Mouse (Mus musculus) 3T3-L1 (cell line): ENCODE measurements at regions not wholly inside any gene's neighbourhood (a gene's known extent, or its start where the extent isn't known, plus 50 kb on each side); places are given as distances from the start of the nearest gene placed in this dataset.

Experiments used
- DNase-seq: peaks from one replicate; pipeline ENCODE4 v3.0.0-alpha.2; 2015; ENCODE audit warnings: low read depth, low spot score

DNA sequence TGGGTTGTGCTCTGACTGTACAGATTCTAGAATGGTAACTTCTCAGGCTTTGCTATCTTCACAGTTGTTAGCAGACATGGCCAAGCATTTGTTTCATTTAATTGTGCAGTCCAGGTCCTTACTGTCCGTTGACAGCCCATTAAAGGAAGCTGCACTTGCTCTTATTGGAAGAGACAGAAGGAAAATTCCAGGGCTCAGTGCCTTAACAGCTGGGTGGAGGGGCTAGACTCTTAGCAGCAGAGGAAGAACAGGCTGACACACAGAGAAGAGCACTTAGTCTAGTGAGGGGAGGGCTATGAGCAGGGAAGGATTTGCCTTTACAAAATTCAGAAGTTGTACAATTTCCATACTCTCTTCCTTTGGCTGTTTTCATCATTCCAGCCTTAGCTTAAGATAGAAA lies 161.5 kb upstream of the Ghitm start:
- no peak for DNase-seq

DNA sequence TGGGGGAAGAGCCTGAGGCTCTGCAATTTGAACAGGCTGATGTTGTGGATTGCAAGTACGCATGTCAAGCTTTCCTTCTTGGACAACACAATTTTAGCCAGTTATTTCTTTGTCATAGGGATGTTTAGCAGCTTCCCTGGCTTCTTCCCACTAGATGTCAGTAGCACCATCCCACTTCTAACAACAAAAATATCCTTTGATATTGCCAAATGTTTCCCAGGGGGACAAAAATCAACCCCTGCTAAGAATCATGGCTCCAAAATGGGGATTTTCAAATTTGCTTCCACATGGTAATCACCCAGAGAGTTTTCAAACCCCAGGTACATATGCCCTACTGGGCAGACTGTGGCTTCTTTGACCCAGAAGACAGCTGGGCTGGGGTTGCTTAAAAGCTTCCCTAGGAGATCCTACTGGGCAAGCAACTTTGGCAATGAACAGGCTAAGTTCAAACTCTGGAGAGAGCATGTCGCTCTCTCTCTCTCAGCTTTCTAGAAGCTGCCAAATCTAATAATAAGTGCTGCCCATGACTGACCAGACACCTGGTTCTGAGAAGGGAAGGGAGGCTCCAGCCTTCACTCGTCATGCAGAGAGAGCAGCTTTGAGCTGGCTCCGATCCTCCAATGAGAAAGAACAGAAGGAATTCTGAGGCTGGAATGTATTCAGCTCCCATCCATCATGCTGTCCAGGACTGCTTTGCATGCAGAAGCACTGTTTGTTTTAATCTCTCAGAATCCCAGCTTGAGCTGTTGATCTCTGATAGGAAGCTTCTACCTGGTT lies 157.2 kb upstream of the Ghitm start:
- DNase-seq: no peak

DNA sequence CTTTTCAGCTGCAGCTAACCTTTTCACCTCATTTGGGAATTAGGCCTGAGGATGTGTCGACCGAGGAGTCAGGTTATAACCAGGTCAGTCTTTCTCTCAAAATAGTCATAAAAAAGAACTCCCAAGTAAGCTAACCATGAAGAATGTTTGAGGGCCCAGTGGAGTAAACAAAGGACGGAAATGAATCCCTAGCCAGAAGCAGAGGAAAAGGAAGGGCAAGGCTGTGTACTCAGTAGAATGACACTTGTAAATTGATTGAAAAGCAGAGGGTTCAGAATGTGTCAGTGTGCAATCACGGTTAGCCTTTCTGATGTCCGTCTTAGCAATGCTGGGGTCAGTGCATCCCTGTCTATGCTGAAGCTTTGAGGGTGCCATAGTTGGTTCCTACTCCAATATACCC lies 149.3 kb upstream of the Ghitm start:
- DNase-seq: no peak

DNA sequence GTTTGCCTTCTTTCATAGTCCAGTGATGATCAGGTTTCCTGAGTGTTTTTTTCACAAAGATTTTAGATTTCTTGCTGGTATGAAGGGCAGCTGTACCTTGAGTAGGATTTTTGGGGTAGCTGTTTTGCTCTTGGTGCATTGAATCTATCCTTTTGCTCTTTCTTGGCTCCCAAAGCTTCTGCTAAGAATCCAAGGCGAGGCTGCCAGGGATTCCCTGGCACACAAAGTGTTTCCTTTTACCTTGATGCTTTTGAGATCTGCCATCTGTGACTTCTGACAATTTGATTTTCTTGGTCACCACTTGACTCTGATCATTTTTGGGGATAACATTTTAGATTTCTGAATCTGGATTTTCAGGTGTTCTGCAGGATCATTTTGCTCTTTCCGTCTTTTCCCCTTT lies 144.3 kb upstream of the Ghitm start:
- DNase-seq: no peak

DNA sequence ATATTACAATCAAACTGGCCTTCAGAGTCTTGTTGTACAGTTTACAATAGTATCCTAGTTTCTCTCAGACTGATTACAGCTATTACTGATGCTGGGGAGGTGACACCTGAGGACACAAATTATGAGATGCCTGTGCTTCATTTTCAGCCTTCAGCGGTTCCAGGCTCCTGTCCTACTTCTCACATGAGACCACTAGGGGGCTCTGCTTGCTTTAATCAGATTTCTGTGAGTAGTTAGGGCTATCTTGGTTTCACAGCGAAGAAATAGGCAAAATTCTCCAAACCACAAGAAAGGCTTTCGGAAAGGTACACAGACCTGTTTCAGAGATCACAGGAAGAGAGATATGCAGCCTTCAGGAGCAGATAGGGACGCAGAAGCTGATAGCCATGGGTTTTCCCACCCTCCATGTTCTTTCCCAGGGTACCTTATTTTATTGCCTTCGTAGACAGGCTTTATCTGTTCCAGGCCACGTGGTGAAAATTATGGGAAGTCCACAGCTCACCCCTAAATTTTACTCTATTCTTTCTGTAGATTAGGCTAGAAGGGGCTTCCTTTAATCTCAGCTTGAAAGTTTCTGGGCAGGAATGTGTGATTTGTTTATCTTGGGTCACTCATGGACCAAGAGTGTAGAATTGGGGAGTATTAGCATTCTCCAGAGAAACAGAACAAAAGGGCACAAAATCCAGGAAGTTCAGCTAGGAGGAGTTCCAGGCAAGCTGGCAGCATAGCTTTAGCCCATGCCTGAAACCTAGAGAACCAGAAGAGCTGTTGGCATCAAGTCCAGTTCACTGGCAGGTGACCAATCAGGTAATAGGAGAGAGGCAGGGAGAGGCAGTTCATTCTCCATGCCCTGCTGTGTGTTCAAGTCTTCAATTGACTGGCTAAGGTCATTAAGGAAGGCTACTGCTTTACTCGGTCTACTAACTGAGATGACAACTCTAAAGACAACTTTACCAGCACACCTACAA lies 141.9 kb upstream of the Ghitm start:
- DNase-seq: peak; percentile 34

DNA sequence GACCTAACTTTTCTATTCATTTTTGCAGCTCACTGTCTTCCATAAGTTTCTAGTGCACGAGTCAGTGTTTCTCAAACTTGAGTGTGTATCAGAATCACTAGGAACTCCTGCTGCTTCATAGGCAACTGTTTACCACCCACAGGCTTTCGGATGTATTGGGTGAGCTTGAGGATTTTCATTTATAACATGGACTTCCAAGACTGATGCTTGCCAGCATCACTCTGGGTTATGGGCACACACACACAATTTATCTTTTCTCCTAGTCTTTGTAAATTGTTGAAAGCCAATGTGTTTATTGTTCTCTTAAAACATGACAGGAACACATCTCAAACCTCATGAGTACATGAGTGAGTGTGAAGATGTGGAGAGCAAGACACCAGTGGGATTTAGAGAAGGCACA lies 137.0 kb upstream of the Ghitm start:
- DNase-seq: no peak

DNA sequence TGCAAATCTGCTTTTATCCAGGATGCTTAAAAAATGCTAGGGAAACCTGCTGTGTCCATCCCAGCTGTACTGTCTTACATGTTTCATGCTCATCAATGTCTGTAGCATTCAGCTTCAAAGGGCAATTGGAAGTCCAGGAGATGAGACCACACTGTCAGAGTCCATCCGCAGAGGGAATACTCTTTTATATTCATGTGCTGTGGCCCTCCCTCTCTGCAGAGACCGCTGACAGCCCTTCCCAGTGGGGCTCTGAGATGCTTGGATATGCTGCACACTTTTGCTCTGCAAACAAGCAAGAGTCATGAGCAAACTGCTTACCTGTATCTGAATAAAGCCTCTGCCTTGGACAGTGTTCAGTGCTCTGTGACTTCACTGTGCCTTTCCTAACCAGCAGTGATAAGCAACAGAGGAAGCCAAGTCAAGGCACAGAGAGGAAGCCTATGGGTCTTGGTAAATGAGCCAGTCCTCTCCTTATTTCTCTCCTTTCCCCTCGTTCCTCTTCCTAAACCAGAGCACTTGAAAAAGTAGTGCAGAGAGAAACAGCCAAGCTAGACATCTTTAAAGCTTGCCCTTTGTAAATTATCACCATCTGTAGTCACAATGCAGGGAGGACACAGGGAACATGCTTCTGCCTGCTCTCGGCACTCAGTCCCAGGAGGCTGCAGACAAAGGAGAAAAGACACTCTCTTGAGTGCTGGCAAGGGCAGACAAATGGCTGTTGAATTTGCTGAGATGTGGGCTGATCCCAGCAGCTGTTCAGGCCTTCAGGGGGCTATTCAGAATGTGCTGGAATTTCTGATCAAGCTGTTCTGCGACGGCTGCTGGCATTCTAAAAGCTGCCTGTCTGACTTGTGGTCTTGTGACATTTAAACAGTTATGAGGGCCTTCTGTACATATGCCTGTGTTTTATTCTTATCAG lies 136.2 kb upstream of the Ghitm start:
- DNase-seq: no peak

DNA sequence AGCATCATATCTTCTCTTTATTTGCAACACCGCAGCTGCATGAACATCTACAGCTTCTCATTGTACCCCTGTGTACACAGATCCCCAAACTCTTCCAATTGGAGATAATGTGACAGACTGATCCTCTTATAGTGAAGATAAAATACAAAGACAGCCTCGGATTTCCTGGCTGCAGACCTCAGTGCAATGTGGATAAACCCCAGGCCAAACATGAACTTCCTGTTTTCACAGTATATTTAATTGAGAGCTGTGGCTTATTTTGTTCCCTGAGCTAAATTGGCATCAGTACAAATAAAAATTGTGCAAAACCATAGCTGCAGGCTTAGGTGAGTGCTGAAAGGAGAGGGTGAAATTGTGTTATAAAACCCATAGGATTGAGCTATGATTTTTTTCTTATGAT lies 134.8 kb upstream of the Ghitm start:
- no peak for DNase-seq

DNA sequence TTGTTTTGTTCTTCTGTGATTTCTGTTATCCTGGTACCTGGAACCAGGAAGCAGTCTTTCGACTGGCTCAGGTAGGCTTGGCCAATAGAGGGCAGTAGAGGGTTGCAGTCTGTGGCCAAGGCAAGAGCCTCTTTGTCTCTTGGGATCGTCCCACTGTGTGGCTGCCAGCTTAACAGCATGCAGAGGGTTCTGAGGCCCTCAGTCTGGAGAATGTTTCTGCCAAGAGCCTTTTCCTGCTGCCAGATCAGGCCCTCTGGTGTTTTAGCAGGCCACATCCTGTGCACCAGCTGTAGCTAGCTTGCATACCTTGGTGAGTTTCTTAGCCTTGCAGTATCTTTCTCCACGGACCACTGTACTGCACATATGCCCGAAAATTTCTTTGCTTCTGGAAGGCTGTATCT lies 103.6 kb upstream of the Ghitm start:
- peak; percentile 83 for DNase-seq

DNA sequence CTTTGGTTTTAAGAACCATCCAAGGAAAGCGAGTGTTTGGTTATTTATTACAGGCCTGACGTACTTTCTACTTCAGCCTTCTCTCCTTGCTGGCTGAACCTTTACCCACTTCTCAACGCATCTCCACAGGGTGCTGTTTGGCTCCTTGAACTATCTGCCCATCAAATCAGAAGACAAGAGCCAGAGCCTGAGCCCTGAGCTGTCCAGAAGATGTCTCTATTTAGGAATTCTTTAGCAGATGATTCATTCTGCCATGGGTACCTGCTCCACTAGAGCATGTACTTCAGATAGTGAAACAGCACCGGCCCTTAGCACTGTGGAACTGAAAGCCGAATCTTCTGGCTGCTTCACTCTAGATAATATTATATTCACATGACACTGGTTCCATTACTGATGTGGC lies 102.1 kb upstream of the Ghitm start:
- no peak for DNase-seq

DNA sequence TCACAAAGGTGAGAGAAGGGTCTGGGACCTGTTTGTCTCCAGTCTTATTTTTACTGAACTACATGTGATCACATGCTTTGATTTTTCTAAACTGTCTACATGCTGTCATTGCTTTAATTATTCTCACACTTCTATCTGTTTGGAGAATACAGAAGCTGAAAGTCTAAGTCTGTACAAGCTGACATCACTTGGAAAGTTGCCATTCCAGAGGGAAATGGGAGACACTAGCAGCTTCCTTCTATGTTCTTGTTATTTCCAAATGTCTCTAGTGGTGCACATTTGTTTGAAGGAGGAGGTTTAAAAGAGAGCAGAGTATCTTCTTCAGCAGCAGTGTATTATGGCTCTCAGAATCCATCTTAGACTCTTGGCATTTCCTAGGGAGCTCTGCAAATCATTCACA lies 73.2 kb upstream of the Ghitm start:
- no peak for DNase-seq

DNA sequence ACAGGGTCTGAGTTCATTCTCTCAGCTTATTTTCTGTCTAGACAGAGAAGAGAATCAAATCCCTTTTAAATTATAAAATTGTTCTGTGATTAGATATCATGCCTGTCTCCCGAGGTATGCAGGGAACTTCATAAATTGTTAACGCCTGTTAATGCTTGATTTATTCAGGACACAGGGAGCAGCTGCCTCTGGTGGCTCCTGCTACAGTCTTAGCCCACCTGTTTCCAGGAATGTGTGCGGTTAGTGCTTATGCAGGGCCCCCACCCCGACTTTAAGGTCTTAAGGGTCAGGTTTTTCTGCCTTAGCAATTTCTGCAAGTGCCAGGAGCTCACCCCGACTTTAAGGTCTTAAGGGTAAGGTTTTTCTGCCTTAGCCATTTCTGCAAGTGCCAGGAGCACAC lies 54.7 kb upstream of the Ghitm start:
- DNase-seq: no peak
